Mouse (Mus musculus) neural tube, embryonic 11.5 days (tissue): ENCODE results near the gene H2afy. TPM values are rescaled to one million over a fixed set of nuclear protein-coding genes. Genes with fewer than 3 reads are reported as not detected.
"Not testable (repeated sequence)": the region's sequence is repeated elsewhere in the genome, so short reads cannot be mapped to it uniquely, and the experiment has no call there.

Experiments
- ATAC-seq: fragments of 200-750 bp; cut with Nextera tagmentation; 2 replicates; pipeline ENCODE4 v1.8.0; 2017; ENCODE audit warnings: moderate number of reproducible peaks, mild to moderate bottlenecking, moderate TSS enrichment, moderate library complexity; ENCODE audit not compliant: insufficient read depth, low FRiP score, low TSS enrichment
- DNase-seq: peaks from one replicate; pipeline ENCODE4 v3.0.0-alpha.2; 2015; ENCODE audit warnings: low spot score
- H3K27ac ChIP-seq: fragments of 300-500 bp; sonication (generic); 2 replicates; pipeline ENCODE4 v1.5.1; 2014; ENCODE audit warnings: low read depth, mild to moderate bottlenecking, low read length
- H3K27me3 ChIP-seq: fragments of 300-500 bp; sonication (generic); 2 replicates; pipeline ENCODE4 v1.6.1; 2014; ENCODE audit warnings: mild to moderate bottlenecking, low read length, mixed read lengths; ENCODE audit not compliant: control insufficient read depth, insufficient read depth
- H3K36me3 ChIP-seq: fragments of 300-500 bp; sonication (generic); 2 replicates; pipeline ENCODE4 v1.6.1; 2014; ENCODE audit warnings: mild to moderate bottlenecking, low read length, moderate library complexity, mixed read lengths; ENCODE audit not compliant: control insufficient read depth, insufficient read depth
- H3K4me1 ChIP-seq: fragments of 300-500 bp; sonication (generic); 2 replicates; pipeline ENCODE4 v1.6.1; 2014; ENCODE audit warnings: low read length, mixed read lengths; ENCODE audit not compliant: control insufficient read depth, insufficient read depth
- H3K4me2 ChIP-seq: fragments of 300-500 bp; sonication (generic); 2 replicates; pipeline ENCODE4 v1.6.1; 2014; ENCODE audit warnings: low read depth, mild to moderate bottlenecking, moderate library complexity
- H3K4me3 ChIP-seq: fragments of 300-500 bp; sonication (generic); 2 replicates; pipeline ENCODE4 v1.5.1; 2014; ENCODE audit warnings: low read depth, low read length
- H3K9ac ChIP-seq: fragments of 300-500 bp; sonication (generic); 2 replicates; pipeline ENCODE4 v1.6.1; 2014; ENCODE audit warnings: mild to moderate bottlenecking, low read length
- H3K9me3 ChIP-seq: fragments of 300-500 bp; sonication (generic); 2 replicates; pipeline ENCODE4 v1.6.1; 2016; ENCODE audit warnings: low read length; ENCODE audit not compliant: control insufficient read depth
- WGBS: fragments of 180-500 bp; shearing (Covaris S2); extraction: QIAGEN DNeasy Blood & Tissue Kit; methylation state at CpG from one replicate; pipeline ENCODE4 v1.1.7; 2014; 5-methylcytosine and 5-hydroxymethylcytosine counted together
- polyA plus RNA-seq: library from polyadenylated mRNA; unstranded; fragments of >200 nt; fragmentation: Nextera tagmentation; extraction: Ambion mirVana; gene quantifications from 2 replicates; pipeline ENCODE4 v1.2.1, GENCODE M21; 2014

Gene H2afy
- polyA plus RNA-seq, 1 experiment from 2014 or later: 613 TPM

DNA sequence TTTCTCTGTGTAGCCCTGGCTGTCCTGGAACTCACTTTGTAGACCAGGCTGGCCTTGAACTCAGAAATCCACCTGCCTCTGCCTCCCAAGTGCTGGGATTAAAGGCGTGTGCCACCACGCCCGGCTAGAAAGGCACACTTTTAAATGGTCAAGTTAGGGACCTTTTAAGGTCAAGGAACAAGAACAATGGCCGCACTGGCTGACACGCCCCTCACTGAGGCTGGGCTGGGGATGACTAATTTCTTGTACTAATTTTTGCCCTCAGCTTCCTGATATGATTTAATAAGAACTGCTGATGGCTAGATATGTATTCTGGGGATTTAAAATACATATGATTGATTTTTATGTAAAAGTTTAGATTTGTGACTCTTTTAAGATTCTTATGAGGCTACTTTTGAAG is 108.2 kb downstream of the H2afy start:
- H3K36me3 ChIP-seq, H3K4me1 ChIP-seq, DNase-seq, ATAC-seq, H3K9ac ChIP-seq, H3K27me3 ChIP-seq, H3K4me3 ChIP-seq, H3K9me3 ChIP-seq, H3K4me2 ChIP-seq, H3K27ac ChIP-seq: not testable (repeated sequence)
- WGBS: 62% methylated on average over 5 of the region's 5 CpGs

GRCm38 (mm10) chr13:56026623-56027022 is 109.5 kb downstream of the H2afy start:
- Histone ChIP-seq H3K4me1 (no peaks in the 10 kb centered on the region), H3K4me3 (no peak overlapping the region), H3K27ac (no peak overlapping the region), H3K36me3 (no peaks in the 10 kb centered on the region), H3K9me3 (no peaks in the 10 kb centered on the region), H3K4me2 (no peak overlapping the region), H3K9ac (no peak overlapping the region), H3K27me3 (no peaks in the 10 kb centered on the region)
- ATAC-seq: no peak
- no peak for DNase-seq
- 91% methylated on average over 5 of the region's 5 CpGs for WGBS

DNA sequence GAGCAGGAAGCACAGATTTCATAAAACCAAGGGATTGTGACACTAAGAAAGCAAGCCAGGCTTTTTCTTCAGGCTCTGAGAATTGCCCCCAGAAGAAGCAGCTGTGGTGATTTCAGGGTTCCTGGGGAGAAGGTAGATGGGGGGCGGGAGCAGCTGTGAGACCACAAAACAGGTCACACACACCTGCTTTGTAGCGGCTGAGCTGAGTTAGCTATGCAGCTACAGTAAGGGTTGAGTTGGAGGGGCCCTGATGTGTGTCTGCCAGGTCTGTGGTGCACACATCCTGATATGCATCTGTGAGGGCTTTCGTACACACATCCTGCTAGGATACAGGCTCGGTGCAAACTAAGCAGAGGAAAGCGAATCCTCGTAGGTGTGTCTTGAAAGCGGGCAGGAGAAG is 110.1 kb downstream of the H2afy start:
- DNase-seq (no peak), ATAC-seq (no peak)
- H3K9ac ChIP-seq: no peak overlapping the region
- H3K4me1 ChIP-seq: no peaks in the 10 kb centered on the region
- WGBS: 85% methylated on average over 7 of the region's 7 CpGs
- H3K27ac ChIP-seq: no peak overlapping the region
- H3K9me3 ChIP-seq: no peaks in the 10 kb centered on the region
- no peak overlapping the region for H3K4me2 ChIP-seq
- no peak overlapping the region for H3K4me3 ChIP-seq
- H3K36me3 ChIP-seq: no peaks in the 10 kb centered on the region
- no peaks in the 10 kb centered on the region for H3K27me3 ChIP-seq

- H3K4me3 ChIP-seq: no peak overlapping the region
- H3K4me2 ChIP-seq: no peak overlapping the region
- no peak overlapping the region for H3K27ac ChIP-seq
- H3K9me3 ChIP-seq: no peaks in the 10 kb centered on the region
- H3K9ac ChIP-seq: no peak overlapping the region
- no peaks in the 10 kb centered on the region for H3K4me1 ChIP-seq
- no peak for DNase-seq
- no peak for ATAC-seq
- WGBS: 71% methylated on average over 14 of the region's 14 CpGs
- no peaks in the 10 kb centered on the region for H3K36me3 ChIP-seq
- H3K27me3 ChIP-seq: no peaks in the 10 kb centered on the region
Measured at GRCm38 (mm10) chr13:56025027-56025410, 111.1 kb downstream of the H2afy start.

- no peaks in the 10 kb centered on the region for H3K36me3 ChIP-seq
- no peak overlapping the region for H3K4me3 ChIP-seq
- DNase-seq (no peak), ATAC-seq (no peak)
- H3K9me3 ChIP-seq: no peaks in the 10 kb centered on the region
- no peaks in the 10 kb centered on the region for H3K27me3 ChIP-seq
- H3K4me2 ChIP-seq: no peak overlapping the region
- no peak overlapping the region for H3K9ac ChIP-seq
- WGBS: 65% methylated on average over 14 of the region's 14 CpGs
- no peaks in the 10 kb centered on the region for H3K4me1 ChIP-seq
- H3K27ac ChIP-seq: no peak overlapping the region
Measured at GRCm38 (mm10) chr13:56024410-56025026, 111.6 kb downstream of the H2afy start.

Other genes starting within 250 kb of the H2afy start
- gene Tifab, start 42.5 kb upstream of the H2afy start, polyA plus RNA-seq: 0.26 and 0.44 TPM in 2 replicates
- gene Neurog1, start 115.8 kb upstream of the H2afy start, polyA plus RNA-seq: 37.3 and 44.0 TPM in 2 replicates
- gene Cxcl14, start 160.2 kb upstream of the H2afy start, polyA plus RNA-seq: 35.7 and 42.4 TPM in 2 replicates